Mouse (Mus musculus): ENCODE measurements around the gene Hsd11b1. TPM values are rescaled to one million over a fixed set of nuclear protein-coding genes. Genes with fewer than 3 reads are reported as not detected.
"Not testable (repeated sequence)": the region's sequence is repeated elsewhere in the genome, so short reads cannot be mapped to it uniquely, and the experiment has no call there.

Hsd11b1 gene
- polyA plus RNA-seq, 1 experiment from 2014 or later = 0.14 TPM

GRCm38 (mm10) chr1:193293926-193294325, 30.1 kb upstream of the Hsd11b1 start:
- H3K4me3 ChIP-seq = no peak overlapping the region
- no peaks in the 10 kb centered on the region for H3K27me3 ChIP-seq (ENCODE audit: poor library complexity, severe bottlenecking)
- H3K36me3 ChIP-seq (replicated peaks) = no peaks in the 10 kb centered on the region
- no peak for DNase-seq (ENCODE audit: extremely low spot score, low spot score)
- H3K4me1 ChIP-seq = no peaks in the 10 kb centered on the region
- WGBS = 81% methylated on average over 3 of the region's 3 CpGs
- H3K9me3 ChIP-seq = no peaks in the 10 kb centered on the region
- no peak overlapping the region for H3K27ac ChIP-seq

DNA sequence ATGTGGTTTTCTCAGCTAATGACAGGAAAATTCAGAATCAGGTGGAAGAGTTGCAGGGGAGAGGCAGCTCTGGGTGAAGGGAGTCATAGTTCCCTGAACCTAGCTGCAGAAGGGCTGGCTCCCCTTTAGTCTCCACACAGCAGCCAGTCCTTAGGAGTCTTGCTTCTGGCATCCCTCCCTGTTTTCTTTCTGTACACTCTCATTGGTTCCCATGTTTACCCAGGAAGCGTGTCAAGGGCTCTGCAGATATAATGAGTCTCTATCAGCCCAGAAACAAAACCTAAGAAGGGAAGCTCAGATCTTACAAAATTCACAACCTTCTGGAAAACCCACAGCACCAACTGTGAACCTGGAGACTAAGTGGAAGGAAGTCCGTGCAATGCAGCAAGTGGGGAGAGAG, 29.2 kb upstream of the Hsd11b1 start:
- Histone ChIP-seq H3K36me3 (replicated peaks) (no peaks in the 10 kb centered on the region), H3K27me3 (ENCODE audit: poor library complexity, severe bottlenecking) (no peaks in the 10 kb centered on the region), H3K27ac (no peak overlapping the region), H3K4me3 (no peak overlapping the region), H3K9me3 (no peaks in the 10 kb centered on the region), H3K4me1 (no peaks in the 10 kb centered on the region)
- 72% methylated on average over 2 of the region's 2 CpGs for WGBS
- no peak for DNase-seq (ENCODE audit: extremely low spot score, low spot score)

GRCm38 (mm10) chr1:193290686-193291085, 26.8 kb upstream of the Hsd11b1 start:
- Histone ChIP-seq H3K4me3 (no peak overlapping the region), H3K36me3 (replicated peaks) (no peaks in the 10 kb centered on the region), H3K9me3 (no peaks in the 10 kb centered on the region), H3K27me3 (ENCODE audit: poor library complexity, severe bottlenecking) (no peaks in the 10 kb centered on the region), H3K27ac (no peak overlapping the region), H3K4me1 (no peaks in the 10 kb centered on the region)
- no peak for DNase-seq (ENCODE audit: extremely low spot score, low spot score)

GRCm38 (mm10) chr1:193289914-193290313, 26.0 kb upstream of the Hsd11b1 start:
- H3K27me3 ChIP-seq (ENCODE audit: poor library complexity, severe bottlenecking) = no peaks in the 10 kb centered on the region
- WGBS = 90% methylated on average over 5 of the region's 5 CpGs
- H3K4me1 ChIP-seq = no peaks in the 10 kb centered on the region
- no peak for DNase-seq (ENCODE audit: extremely low spot score, low spot score)
- no peaks in the 10 kb centered on the region for H3K9me3 ChIP-seq
- H3K27ac ChIP-seq = no peak overlapping the region
- no peaks in the 10 kb centered on the region for H3K36me3 ChIP-seq (replicated peaks)
- no peak overlapping the region for H3K4me3 ChIP-seq

GRCm38 (mm10) chr1:193289076-193289475, 25.2 kb upstream of the Hsd11b1 start:
- H3K27ac ChIP-seq = no peak overlapping the region
- no peak overlapping the region for H3K4me3 ChIP-seq
- no peak for DNase-seq (ENCODE audit: extremely low spot score, low spot score)
- no peaks in the 10 kb centered on the region for H3K9me3 ChIP-seq
- no peaks in the 10 kb centered on the region for H3K4me1 ChIP-seq
- WGBS = 93% methylated on average over 3 of the region's 3 CpGs
- no peaks in the 10 kb centered on the region for H3K27me3 ChIP-seq (ENCODE audit: poor library complexity, severe bottlenecking)
- no peaks in the 10 kb centered on the region for H3K36me3 ChIP-seq (replicated peaks)

DNA sequence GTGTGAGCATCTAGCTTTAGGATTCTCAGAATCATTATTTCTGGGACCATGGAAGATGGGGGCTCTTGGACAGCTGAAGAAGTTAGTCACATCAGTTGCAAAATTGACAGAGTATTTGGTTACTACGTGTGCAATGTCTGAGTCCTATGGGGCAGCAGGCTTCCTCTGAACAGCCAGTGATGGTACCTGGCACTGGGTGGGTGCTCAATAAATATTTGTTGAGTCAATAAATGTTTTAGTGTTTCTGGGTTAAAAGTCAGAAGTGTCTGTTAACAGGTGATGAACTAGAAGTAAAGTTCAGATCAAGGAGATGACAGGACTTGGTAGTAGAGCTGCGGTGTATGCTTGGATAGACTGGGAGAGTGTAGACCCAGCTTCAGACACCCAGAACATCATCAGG, 23.7 kb upstream of the Hsd11b1 start:
- no peak overlapping the region for H3K4me3 ChIP-seq
- H3K36me3 ChIP-seq (replicated peaks) = no peaks in the 10 kb centered on the region
- WGBS = 90% methylated on average over 2 of the region's 2 CpGs
- H3K27ac ChIP-seq = no peak overlapping the region
- no peaks in the 10 kb centered on the region for H3K9me3 ChIP-seq
- no peaks in the 10 kb centered on the region for H3K4me1 ChIP-seq
- no peaks in the 10 kb centered on the region for H3K27me3 ChIP-seq (ENCODE audit: poor library complexity, severe bottlenecking)
- DNase-seq (ENCODE audit: extremely low spot score, low spot score) = no peak

GRCm38 (mm10) chr1:193285766-193286325, 22.0 kb upstream of the Hsd11b1 start:
- H3K36me3 ChIP-seq (replicated peaks); H3K4me1 ChIP-seq; H3K27ac ChIP-seq; H3K4me3 ChIP-seq; DNase-seq (ENCODE audit: extremely low spot score, low spot score); H3K27me3 ChIP-seq (ENCODE audit: poor library complexity, severe bottlenecking); H3K9me3 ChIP-seq: not testable (repeated sequence)
- 89% methylated on average over 3 of the region's 3 CpGs for WGBS

GRCm38 (mm10) chr1:193284228-193284779, 20.4 kb upstream of the Hsd11b1 start:
- no peak overlapping the region for H3K27ac ChIP-seq
- no peak for DNase-seq (ENCODE audit: extremely low spot score, low spot score)

GRCm38 (mm10) chr1:193281344-193281743, 17.5 kb upstream of the Hsd11b1 start:
- H3K27me3 ChIP-seq (ENCODE audit: poor library complexity, severe bottlenecking) = no peaks in the 10 kb centered on the region
- 87% methylated on average over 2 of the region's 2 CpGs for WGBS
- no peaks in the 10 kb centered on the region for H3K9me3 ChIP-seq
- no peak overlapping the region for H3K27ac ChIP-seq
- no peak overlapping the region for H3K4me3 ChIP-seq
- H3K4me1 ChIP-seq = 0 out of 2 replicates have a peak, but pooled peaks cover 5% of the 10 kb centered on the region
- DNase-seq (ENCODE audit: extremely low spot score, low spot score) = no peak
- H3K36me3 ChIP-seq (replicated peaks) = no peaks in the 10 kb centered on the region

More at GRCm38 (mm10) chr1:193284228-193284779, 20.4 kb upstream of the Hsd11b1 start:
- Histone ChIP-seq H3K36me3 (replicated peaks) (no peaks in the 10 kb centered on the region), H3K4me3 (no peak overlapping the region), H3K4me1 (no peaks in the 10 kb centered on the region), H3K27me3 (ENCODE audit: poor library complexity, severe bottlenecking) (no peaks in the 10 kb centered on the region), H3K9me3 (no peaks in the 10 kb centered on the region)
- 88% methylated on average over 7 of the region's 7 CpGs for WGBS

GRCm38 (mm10) chr1:193279492-193279891, 15.6 kb upstream of the Hsd11b1 start:
- Histone ChIP-seq H3K4me3 (no peak overlapping the region), H3K36me3 (replicated peaks) (no peaks in the 10 kb centered on the region), H3K4me1 (peaks cover 6% of the 10 kb centered on the region; the same call in 1 of the 2 replicates), H3K27ac (no peak overlapping the region), H3K9me3 (no peaks in the 10 kb centered on the region), H3K27me3 (ENCODE audit: poor library complexity, severe bottlenecking) (no peaks in the 10 kb centered on the region)
- no peak for DNase-seq (ENCODE audit: extremely low spot score, low spot score)
- 78% methylated on average over 4 of the region's 4 CpGs for WGBS

DNA sequence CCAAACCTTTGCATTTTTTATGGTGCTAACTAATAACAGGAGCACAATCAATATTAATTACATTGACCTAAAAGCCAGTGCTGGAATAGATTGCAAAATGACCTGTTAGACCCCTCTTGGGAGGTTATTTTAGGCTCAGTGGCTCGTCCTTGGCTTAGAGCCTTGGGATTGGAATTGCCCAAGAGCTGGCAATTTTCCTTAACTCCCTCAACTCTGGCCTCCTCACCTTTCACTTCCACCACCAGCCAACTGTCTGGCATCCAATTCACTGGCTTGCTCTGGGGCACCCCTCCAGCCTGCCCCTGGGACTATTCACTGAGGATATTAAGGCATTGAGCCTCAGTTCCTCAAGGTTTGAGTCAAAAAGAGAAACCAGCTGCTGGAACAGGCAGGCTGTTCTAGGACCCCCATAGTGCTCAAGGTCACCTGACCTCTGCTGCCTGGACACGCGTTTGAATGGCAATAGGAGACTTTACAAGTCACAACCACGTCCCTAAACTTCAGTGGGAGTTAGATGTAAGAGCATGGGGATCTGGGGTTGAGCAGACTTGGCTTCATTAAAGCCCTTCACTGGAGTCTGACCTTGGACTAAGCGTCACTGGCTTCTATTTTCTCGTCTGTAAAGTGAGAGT, 14.7 kb upstream of the Hsd11b1 start:
- DNase-seq (ENCODE audit: extremely low spot score, low spot score) = no peak
- Histone ChIP-seq H3K4me1 (peaks cover 11% of the 10 kb centered on the region), H3K4me3 (no peak overlapping the region), H3K9me3 (no peaks in the 10 kb centered on the region), H3K36me3 (replicated peaks) (no peaks in the 10 kb centered on the region), H3K27me3 (ENCODE audit: poor library complexity, severe bottlenecking) (no peaks in the 10 kb centered on the region), H3K27ac (no peak overlapping the region)
- 50% methylated on average over 6 of the region's 6 CpGs for WGBS

- Histone ChIP-seq H3K4me3 (no peak overlapping the region), H3K9me3 (no peaks in the 10 kb centered on the region), H3K27ac (no peak overlapping the region), H3K4me1 (peaks cover 26% of the 10 kb centered on the region), H3K36me3 (replicated peaks) (no peaks in the 10 kb centered on the region), H3K27me3 (ENCODE audit: poor library complexity, severe bottlenecking) (peaks cover 10% of the 10 kb centered on the region)
- WGBS = 83% methylated on average over 8 of the region's 8 CpGs
- DNase-seq (ENCODE audit: extremely low spot score, low spot score) = no peak
Observed at GRCm38 (mm10) chr1:193274407-193275071, 10.7 kb upstream of the Hsd11b1 start.
